Mouse (Mus musculus): ENCODE measurements around the gene Tmem238. TPM values are rescaled to one million over a fixed set of nuclear protein-coding genes. Genes with fewer than 3 reads are reported as not detected.

The Tmem238 gene
- polyA plus RNA-seq, 1 experiment from 2014 or later: 0.67 TPM

GRCm38 (mm10) chr7:4744886-4745285 lies 44.6 kb downstream of the Tmem238 start:
- Histone ChIP-seq H3K4me3 (ENCODE audit: inconsistent target) (no peak overlapping the region), H3K36me3 (ENCODE audit: inconsistent target) (peaks cover 24% of the 10 kb centered on the region; the same call in 1 of the 2 replicates), H3K79me2 (ENCODE audit: inconsistent target) (no peaks in the 10 kb centered on the region), H3K27ac (no peak overlapping the region)
- 87% methylated on average over 4 of the region's 6 CpGs for WGBS (ENCODE audit: missing documents)

GRCm38 (mm10) chr7:4743354-4743753 lies 46.1 kb downstream of the Tmem238 start:
- peaks cover 24% of the 10 kb centered on the region; the same call in 1 of the 2 replicates for H3K36me3 ChIP-seq (ENCODE audit: inconsistent target)
- no peaks in the 10 kb centered on the region for H3K79me2 ChIP-seq (ENCODE audit: inconsistent target)
- 87% methylated on average over 2 of the region's 2 CpGs for WGBS (ENCODE audit: missing documents)
- H3K27ac ChIP-seq: no peak overlapping the region
- H3K4me3 ChIP-seq (ENCODE audit: inconsistent target): no peak overlapping the region

DNA sequence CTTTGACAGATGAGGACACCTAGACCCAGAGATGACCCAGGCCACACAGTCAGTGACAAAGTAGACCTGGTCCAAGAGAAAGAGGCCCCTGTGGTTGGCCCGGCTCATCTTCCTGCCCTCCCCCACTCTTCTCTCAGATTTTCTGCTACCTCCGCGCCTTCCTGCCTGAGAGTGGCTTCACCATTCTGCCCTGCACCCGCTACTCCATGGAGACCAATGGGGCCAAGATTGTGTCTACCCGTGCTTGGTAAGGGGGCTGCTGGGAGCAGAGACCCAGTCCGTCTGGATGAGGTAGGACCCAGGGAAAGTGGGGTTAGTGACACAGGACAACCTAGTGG lies 47.0 kb downstream of the Tmem238 start:
- Histone ChIP-seq H3K27ac (no peak overlapping the region), H3K36me3 (ENCODE audit: inconsistent target) (peaks cover 24% of the 10 kb centered on the region; the same call in 1 of the 2 replicates), H3K4me3 (ENCODE audit: inconsistent target) (no peak overlapping the region), H3K79me2 (ENCODE audit: inconsistent target) (no peaks in the 10 kb centered on the region)
- 93% methylated on average over 6 of the region's 6 CpGs for whole genome bisulfite sequencing (ENCODE audit: missing documents)

DNA sequence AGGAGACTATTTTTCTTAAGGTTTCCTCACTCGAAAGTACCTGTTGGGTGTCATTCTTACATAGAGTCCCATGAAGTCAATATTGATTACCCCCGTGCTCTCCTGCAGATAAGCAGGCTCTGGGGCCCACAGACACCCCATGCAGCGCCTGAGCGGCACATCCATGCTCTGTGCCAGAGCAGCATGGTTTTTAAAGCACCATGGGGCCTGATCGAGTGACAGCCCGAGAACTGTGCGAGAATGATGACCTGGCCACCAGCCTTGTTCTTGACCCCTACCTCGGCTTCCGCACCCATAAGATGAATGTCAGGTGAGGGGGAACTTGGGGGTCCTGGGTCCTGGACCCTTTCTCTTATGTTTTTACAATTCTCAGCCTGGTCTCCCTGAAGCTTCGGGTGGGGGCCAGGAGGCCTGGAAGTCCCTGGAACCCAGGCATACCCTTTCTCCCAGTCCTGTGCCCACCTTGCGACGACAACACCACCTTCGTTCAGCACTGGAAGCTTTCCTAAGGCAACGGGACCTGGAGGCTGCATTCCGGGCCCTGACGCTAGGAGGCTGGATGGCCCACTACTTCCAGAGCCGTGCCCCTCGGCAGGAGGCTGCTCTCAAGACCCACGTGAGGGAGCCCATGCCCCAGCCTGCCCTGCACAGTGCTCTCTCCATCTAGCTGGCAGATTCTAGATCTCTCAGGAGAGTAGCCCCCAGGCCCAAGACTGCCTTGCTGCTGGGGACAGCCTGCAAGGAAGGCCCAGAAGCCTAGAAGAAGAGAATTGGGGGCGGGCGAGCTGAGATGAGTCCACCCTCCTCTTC lies 47.6 kb downstream of the Tmem238 start:
- peaks cover 20% of the 10 kb centered on the region; the same call in 1 of the 2 replicates for H3K36me3 ChIP-seq (ENCODE audit: inconsistent target)
- 95% methylated on average over 21 of the region's 21 CpGs for WGBS (ENCODE audit: missing documents)
- H3K27ac ChIP-seq: peak overlapping the region; percentile 90
- no peaks in the 10 kb centered on the region for H3K79me2 ChIP-seq (ENCODE audit: inconsistent target)
- peak overlapping the region; percentile 95; the same call in 1 of the 2 replicates for H3K4me3 ChIP-seq (ENCODE audit: inconsistent target)

DNA sequence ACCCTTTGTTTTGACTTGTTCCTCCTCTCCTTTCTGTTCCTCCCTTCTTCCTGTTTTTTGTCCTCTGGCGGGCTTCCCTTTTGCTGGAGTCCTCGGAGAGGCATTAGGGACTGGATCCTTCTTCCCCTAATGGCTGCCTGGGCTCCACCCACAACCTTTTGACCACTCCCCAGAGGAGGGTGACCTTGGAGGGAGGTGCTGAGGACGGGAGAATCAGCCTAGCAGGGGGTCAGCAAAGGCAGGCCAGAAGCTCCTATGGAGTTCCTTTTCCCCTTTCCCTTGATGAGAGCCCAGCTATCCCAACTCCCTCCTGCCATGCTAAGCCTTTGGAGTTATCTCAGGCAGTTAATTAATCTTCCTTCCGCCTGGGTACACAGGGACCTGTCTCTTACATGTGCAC lies 48.3 kb downstream of the Tmem238 start:
- H3K79me2 ChIP-seq (ENCODE audit: inconsistent target): no peaks in the 10 kb centered on the region
- peaks cover 16% of the 10 kb centered on the region; the same call in 1 of the 2 replicates for H3K36me3 ChIP-seq (ENCODE audit: inconsistent target)
- 16% methylated on average over 4 of the region's 4 CpGs for WGBS (ENCODE audit: missing documents)
- H3K4me3 ChIP-seq (ENCODE audit: inconsistent target): peak overlapping the region; percentile 95
- peak overlapping the region; percentile 90 for H3K27ac ChIP-seq

DNA sequence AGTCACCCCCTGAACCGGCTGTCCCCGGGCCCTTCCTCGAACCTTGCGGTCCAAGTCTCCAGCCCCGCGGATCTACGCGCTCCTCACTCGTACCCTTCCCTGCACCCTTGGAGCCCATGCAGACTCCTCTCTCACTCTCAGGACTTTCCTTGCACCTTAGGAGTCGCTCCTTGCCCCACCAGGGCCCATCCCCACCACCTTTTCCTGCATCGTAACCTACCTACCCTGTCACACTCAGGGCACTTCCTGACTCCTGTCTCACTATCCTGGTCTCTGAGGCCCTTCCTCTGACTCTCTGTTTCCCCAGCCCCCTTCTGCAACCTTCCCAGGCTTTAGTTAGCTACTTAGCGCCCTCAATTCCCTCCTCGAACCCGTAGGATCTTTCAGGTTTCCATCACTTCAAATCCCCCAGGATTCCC lies 49.1 kb downstream of the Tmem238 start:
- H3K79me2 ChIP-seq (ENCODE audit: inconsistent target): no peaks in the 10 kb centered on the region
- WGBS (ENCODE audit: missing documents): under 1% methylated on average over 14 of the region's 14 CpGs

GRCm38 (mm10) chr7:4739544-4740275 lies 49.7 kb downstream of the Tmem238 start, which contains the start of gene Kmt5c:
Gene Kmt5c, plus strand, starts transcription at chr7:4740115.
- no peaks in the 10 kb centered on the region for H3K79me2 ChIP-seq (ENCODE audit: inconsistent target)
- H3K4me3 ChIP-seq (ENCODE audit: inconsistent target): peak within 1 kb of the TSS; percentile 95
- peaks cover 7% of the 10 kb centered on the region; the same call in 1 of the 2 replicates for H3K36me3 ChIP-seq (ENCODE audit: inconsistent target)
- peak within 1 kb of the TSS; percentile 90 for H3K27ac ChIP-seq
- under 1% methylated on average over 37 of the region's 44 CpGs for WGBS (ENCODE audit: missing documents)

More for the DNA sequence above, 49.1 kb downstream of the Tmem238 start:
- peak overlapping the region; percentile 90 for H3K27ac ChIP-seq
- peaks cover 8% of the 10 kb centered on the region; the same call in 1 of the 2 replicates for H3K36me3 ChIP-seq (ENCODE audit: inconsistent target)
- peak overlapping the region; percentile 95 for H3K4me3 ChIP-seq (ENCODE audit: inconsistent target)

DNA sequence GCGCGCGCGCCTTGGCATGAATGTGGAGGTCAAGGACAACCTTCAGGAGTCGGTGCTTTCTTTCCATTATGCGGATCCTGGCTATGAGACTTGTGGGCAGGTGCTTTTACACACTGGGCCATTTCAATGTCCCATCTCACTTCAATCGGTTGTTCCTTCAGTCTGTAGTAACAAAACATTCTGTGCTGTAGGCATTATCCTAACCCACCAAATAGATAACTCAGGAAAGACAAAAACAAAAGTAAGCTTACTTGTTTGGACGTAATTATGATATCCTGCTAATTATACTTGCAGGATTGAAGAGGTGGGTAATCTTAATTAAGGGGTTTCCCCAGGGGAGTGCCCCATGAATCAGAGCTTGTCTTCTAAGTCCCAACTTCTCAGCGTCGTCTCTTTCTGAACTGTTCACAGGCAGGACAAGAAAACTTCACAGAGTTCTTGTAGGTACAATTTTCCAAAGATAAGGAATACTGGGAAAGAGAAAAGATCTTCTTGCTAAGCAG lies 50.4 kb downstream of the Tmem238 start:
- H3K36me3 ChIP-seq (ENCODE audit: inconsistent target): peaks cover 7% of the 10 kb centered on the region; the same call in 1 of the 2 replicates
- no peaks in the 10 kb centered on the region for H3K79me2 ChIP-seq (ENCODE audit: inconsistent target)
- WGBS (ENCODE audit: missing documents): 61% methylated on average over 10 of the region's 10 CpGs
- peak overlapping the region; percentile 30 for H3K4me3 ChIP-seq (ENCODE audit: inconsistent target)
- peak overlapping the region; percentile 34 for H3K27ac ChIP-seq

Other genes starting within 250 kb of the Tmem238 start
- not detected in 3 replicates for gene Syt5, start 242.1 kb downstream of the Tmem238 start, polyA plus RNA-seq (2018)
- gene Ptprh, start 185.6 kb downstream of the Tmem238 start, polyA plus RNA-seq (2018): not detected in 3 replicates
- gene Tmem86b, start 158.2 kb downstream of the Tmem238 start, polyA plus RNA-seq (2018): 1.4 to 2.3 TPM (median 2.1 TPM) in 3 replicates
- 68.2 to 77.4 TPM (median 74.2 TPM) in 3 replicates for gene Ppp6r1, start 130.6 kb downstream of the Tmem238 start, polyA plus RNA-seq (2018)
- gene Hspbp1, start 104.6 kb downstream of the Tmem238 start, polyA plus RNA-seq (2018): 13.6 to 44.2 TPM (median 27.9 TPM) in 3 replicates
- 0.07 TPM in 1 of 3 replicates, not detected in the others for gene Brsk1, start 99.1 kb downstream of the Tmem238 start, polyA plus RNA-seq (2018)
- gene Tmem150b, start 64.4 kb downstream of the Tmem238 start, polyA plus RNA-seq (2018): 1.2 to 4.1 TPM (median 2.5 TPM) in 3 replicates
- 13.0 to 41.3 TPM (median 19.4 TPM) in 3 replicates for gene Kmt5c, start 49.5 kb downstream of the Tmem238 start, polyA plus RNA-seq (2018)
- 1.3 TPM in 1 of 3 replicates, not detected in the others for gene Cox6b2, start 36.6 kb downstream of the Tmem238 start, polyA plus RNA-seq (2018)
- not detected in 3 replicates for gene Fam71e2, start 18.4 kb downstream of the Tmem238 start, polyA plus RNA-seq (2018)
- gene Il11, start 6.8 kb downstream of the Tmem238 start, polyA plus RNA-seq (2018): not detected in 3 replicates
- gene Tmem190, start 6.7 kb downstream of the Tmem238 start, polyA plus RNA-seq (2018): not detected in 3 replicates
- 395 to 534 TPM (median 483 TPM) in 3 replicates for gene Rpl28, start 3.2 kb upstream of the Tmem238 start, polyA plus RNA-seq (2018)
- 69.0 to 174 TPM (median 124 TPM) in 3 replicates for gene Ube2s, start 22.9 kb upstream of the Tmem238 start, polyA plus RNA-seq (2018)
- not detected in 3 replicates for gene Shisa7, start 55.0 kb upstream of the Tmem238 start, polyA plus RNA-seq (2018)
- gene Isoc2b, start 80.6 kb upstream of the Tmem238 start, polyA plus RNA-seq (2018): 6.2 to 11.2 TPM (median 10.2 TPM) in 3 replicates
- 9.6 to 13.3 TPM (median 13.0 TPM) in 3 replicates for gene Isoc2a, start 87.5 kb upstream of the Tmem238 start, polyA plus RNA-seq (2018)
- gene Gm36210, start 116.9 kb upstream of the Tmem238 start, polyA plus RNA-seq (2018): not detected in 3 replicates
- 3.1 to 5.6 TPM (median 4.4 TPM) in 3 replicates for gene Zfp628, start 125.6 kb upstream of the Tmem238 start, polyA plus RNA-seq (2018)
- gene Nat14, start 132.4 kb upstream of the Tmem238 start, polyA plus RNA-seq (2018): 0.15 to 1.1 TPM (median 0.17 TPM) in 3 replicates
- gene Ssc5d, start 136.1 kb upstream of the Tmem238 start, polyA plus RNA-seq (2018): 0.13 to 0.33 TPM (median 0.28 TPM) in 3 replicates
- gene Sbk2, start 174.8 kb upstream of the Tmem238 start, polyA plus RNA-seq (2018): 0.36 to 1.8 TPM (median 1.1 TPM) in 3 replicates
- gene Sbk3, start 181.5 kb upstream of the Tmem238 start, polyA plus RNA-seq (2018): not detected in 3 replicates
- 4.3 to 9.9 TPM (median 7.3 TPM) in 3 replicates for gene Zfp579, start 206.5 kb upstream of the Tmem238 start, polyA plus RNA-seq (2018)
- gene Zfp524, start 224.8 kb upstream of the Tmem238 start, polyA plus RNA-seq (2018): 13.7 to 24.6 TPM (median 14.3 TPM) in 3 replicates
- gene Fiz1, start 225.0 kb upstream of the Tmem238 start, polyA plus RNA-seq (2018): 16.5 to 21.5 TPM (median 18.2 TPM) in 3 replicates
- gene Gm44973, start 225.8 kb upstream of the Tmem238 start, polyA plus RNA-seq (2018): not detected in 3 replicates
- 11.9 to 13.8 TPM (median 12.4 TPM) in 3 replicates for gene Zfp865, start 230.7 kb upstream of the Tmem238 start, polyA plus RNA-seq (2018)
- 0.28 to 1.1 TPM (median 0.37 TPM) in 3 replicates for gene Ccdc106, start 230.9 kb upstream of the Tmem238 start, polyA plus RNA-seq (2018)
- 0.25 to 0.76 TPM in 2 of 3 replicates, not detected in the other for gene 4632433K11Rik, start 244.5 kb upstream of the Tmem238 start, polyA plus RNA-seq (2018)
- 1.8 to 2.2 TPM (median 1.8 TPM) in 3 replicates for gene Zfp784, start 248.8 kb upstream of the Tmem238 start, polyA plus RNA-seq (2018)